Mouse (Mus musculus) limb, embryonic 14.5 days (tissue): Measurements from ENCODE around the gene Tlr9. TPM values are rescaled to one million over a fixed set of nuclear protein-coding genes. Genes with fewer than 3 reads are reported as not detected.

ENCODE experiments used
- ATAC-seq: fragments of 200-750 bp; cut with Nextera tagmentation; 2 replicates; pipeline ENCODE4 v1.8.0; 2017; ENCODE audit warnings: low read depth, moderate number of reproducible peaks, moderate TSS enrichment; ENCODE audit not compliant: low FRiP score
- DNase-seq: peaks from one replicate; pipeline ENCODE4 v3.0.0-alpha.2; 2015; ENCODE audit warnings: low spot score
- H3K27ac ChIP-seq: fragments of 300-500 bp; sonication (generic); replicated peaks from 2 replicates; pipeline ENCODE4 v1.5.1; 2014; ENCODE audit warnings: low read depth, mild to moderate bottlenecking, low read length, moderate library complexity, mixed read lengths
- H3K27me3 ChIP-seq: fragments of 300-500 bp; sonication (generic); 2 replicates; pipeline ENCODE4 v1.6.1; 2014; ENCODE audit warnings: low read length, mixed read lengths; ENCODE audit not compliant: control insufficient read depth, insufficient read depth
- H3K36me3 ChIP-seq: fragments of 300-500 bp; sonication (generic); 2 replicates; pipeline ENCODE4 v1.6.1; 2014; ENCODE audit warnings: mild to moderate bottlenecking, low read length, moderate library complexity, mixed read lengths; ENCODE audit not compliant: control insufficient read depth, insufficient read depth
- H3K4me1 ChIP-seq: fragments of 300-500 bp; sonication (generic); 2 replicates; pipeline ENCODE4 v1.6.1; 2014; ENCODE audit warnings: antibody characterized with exemption, low read length, mixed read lengths; ENCODE audit not compliant: control insufficient read depth, insufficient read depth
- H3K4me2 ChIP-seq: fragments of 300-500 bp; sonication (generic); replicated peaks from 2 replicates; pipeline ENCODE4 v1.6.1; 2014; ENCODE audit warnings: low read depth, mild to moderate bottlenecking, low read length, moderate library complexity; ENCODE audit not compliant: severe bottlenecking
- H3K4me3 ChIP-seq: fragments of 300-500 bp; sonication (generic); replicated peaks from 2 replicates; pipeline ENCODE4 v1.5.1; 2014; ENCODE audit warnings: low read length
- H3K9ac ChIP-seq: fragments of 300-500 bp; sonication (generic); 2 replicates; pipeline ENCODE4 v1.6.1; 2014; ENCODE audit warnings: mild to moderate bottlenecking, low read depth, low read length, moderate library complexity; ENCODE audit not compliant: severe bottlenecking
- H3K9me3 ChIP-seq: fragments of 300-500 bp; sonication (generic); 2 replicates; pipeline ENCODE4 v1.6.1; 2016; ENCODE audit warnings: low read length; ENCODE audit not compliant: control insufficient read depth
- POLR2A ChIP-seq: fragments of 200-500 bp; IDR thresholded peaks from 2 replicates; pipeline ENCODE4 v1.8.0; 2012; ENCODE audit warnings: inconsistent platforms, mild to moderate bottlenecking, moderate library complexity, borderline replicate concordance; ENCODE audit not compliant: insufficient read depth, insufficient read length; ENCODE audit errors: extremely low read depth
- WGBS: fragments of 180-500 bp; shearing (Covaris S2); extraction: QIAGEN DNeasy Blood & Tissue Kit; methylation state at CpG from one replicate; pipeline ENCODE4 v1.1.7; 2014; 5-methylcytosine and 5-hydroxymethylcytosine counted together
- polyA plus RNA-seq, 2 experiments: library from polyadenylated mRNA; depleted of rRNA in 1 of 2; stranded (reverse) in 1 of 2; unstranded in 1 of 2; fragments of >200 nt; fragmentation: Nextera tagmentation in 1 of 2; extraction: Ambion mirVana in 1 of 2; gene quantifications; 2 replicates each; pipeline versions ENCODE4 v1.2.1 to v1.2.3; 2012 to 2014

The Tlr9 gene
- polyA plus RNA-seq, 2 experiments: 0.08 to 0.99 TPM

DNA sequence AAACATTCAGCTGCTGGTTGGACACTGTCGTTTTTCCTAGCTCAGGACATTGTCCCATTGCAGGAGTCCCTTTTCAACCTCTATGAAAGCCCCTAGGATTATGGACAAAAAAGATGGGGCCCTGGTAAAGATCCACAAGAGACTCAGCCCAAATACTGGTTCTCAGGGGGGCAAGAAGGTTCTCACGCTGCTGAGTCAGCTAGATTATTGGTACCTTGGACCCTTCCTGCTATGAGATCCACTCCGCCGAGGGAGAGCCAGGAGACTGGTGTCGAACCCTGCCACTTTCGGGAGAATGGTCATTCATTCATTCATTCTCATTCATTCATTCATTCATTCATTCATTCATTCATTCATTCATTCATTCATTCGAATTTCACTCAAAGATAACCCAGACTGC lies 5.4 kb upstream of the Tlr9 start:
- no peak overlapping the region for H3K4me2 ChIP-seq
- no peak overlapping the region for H3K9ac ChIP-seq
- no peaks in the 10 kb centered on the region for H3K9me3 ChIP-seq
- peaks cover 32% of the 10 kb centered on the region for H3K36me3 ChIP-seq
- no peak overlapping the region for H3K4me3 ChIP-seq
- no peaks in the 10 kb centered on the region for H3K4me1 ChIP-seq
- DNase-seq: no peak
- 86% methylated on average over 7 of the region's 7 CpGs for WGBS
- no peak for TF ChIP-seq POLR2A
- no peak overlapping the region for H3K27ac ChIP-seq
- no peaks in the 10 kb centered on the region for H3K27me3 ChIP-seq
- ATAC-seq: no peak

GRCm38 (mm10) chr9:106220894-106221523 lies 1.4 kb upstream of the Tlr9 start:
- no peak overlapping the region for H3K9ac ChIP-seq
- no peak overlapping the region for H3K4me3 ChIP-seq
- TF ChIP-seq POLR2A: no peak
- H3K4me1 ChIP-seq: 0 out of 2 replicates have a peak, but pooled peaks cover 3% of the 10 kb centered on the region
- DNase-seq (no peak), ATAC-seq (no peak)
- WGBS: 57% methylated on average over 8 of the region's 8 CpGs
- H3K27ac ChIP-seq: no peak overlapping the region
- no peaks in the 10 kb centered on the region for H3K9me3 ChIP-seq
- H3K4me2 ChIP-seq: no peak overlapping the region
- H3K27me3 ChIP-seq: no peaks in the 10 kb centered on the region
- no peaks in the 10 kb centered on the region for H3K36me3 ChIP-seq

- Histone ChIP-seq H3K27ac (no peak overlapping the region), H3K9me3 (no peaks in the 10 kb centered on the region), H3K4me2 (no peak overlapping the region), H3K4me1 (peaks cover 6% of the 10 kb centered on the region), H3K36me3 (no peaks in the 10 kb centered on the region), H3K27me3 (no peaks in the 10 kb centered on the region), H3K9ac (no peak overlapping the region), H3K4me3 (no peak overlapping the region)
- WGBS: 94% methylated on average over 4 of the region's 4 CpGs
- ATAC-seq: no peak
- no peak for TF ChIP-seq POLR2A
- DNase-seq: no peak
Measured at GRCm38 (mm10) chr9:106222994-106223393, 596 bp downstream of the Tlr9 start.

DNA sequence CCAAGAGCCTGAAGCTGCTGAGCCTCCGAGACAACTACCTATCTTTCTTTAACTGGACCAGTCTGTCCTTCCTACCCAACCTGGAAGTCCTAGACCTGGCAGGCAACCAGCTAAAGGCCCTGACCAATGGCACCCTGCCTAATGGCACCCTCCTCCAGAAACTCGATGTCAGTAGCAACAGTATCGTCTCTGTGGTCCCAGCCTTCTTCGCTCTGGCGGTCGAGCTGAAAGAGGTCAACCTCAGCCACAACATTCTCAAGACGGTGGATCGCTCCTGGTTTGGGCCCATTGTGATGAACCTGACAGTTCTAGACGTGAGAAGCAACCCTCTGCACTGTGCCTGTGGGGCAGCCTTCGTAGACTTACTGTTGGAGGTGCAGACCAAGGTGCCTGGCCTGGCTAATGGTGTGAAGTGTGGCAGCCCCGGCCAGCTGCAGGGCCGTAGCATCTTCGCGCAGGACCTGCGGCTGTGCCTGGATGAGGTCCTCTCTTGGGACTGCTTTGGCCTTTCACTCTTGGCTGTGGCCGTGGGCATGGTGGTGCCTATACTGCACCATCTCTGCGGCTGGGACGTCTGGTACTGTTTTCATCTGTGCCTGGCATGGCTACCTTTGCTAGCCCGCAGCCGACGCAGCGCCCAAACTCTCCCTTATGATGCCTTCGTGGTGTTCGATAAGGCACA lies 3.2 kb downstream of the Tlr9 start:
- Histone ChIP-seq H3K4me3 (peak overlapping the region; percentile 38), H3K27me3 (no peaks in the 10 kb centered on the region), H3K4me1 (peaks cover 6% of the 10 kb centered on the region), H3K27ac (no peak overlapping the region), H3K36me3 (no peaks in the 10 kb centered on the region), H3K9ac (peak overlapping the region; percentile 50; the same call in 1 of the 2 replicates), H3K9me3 (no peaks in the 10 kb centered on the region), H3K4me2 (peak overlapping the region; percentile 65)
- 60% methylated on average over 24 of the region's 24 CpGs for WGBS
- ATAC-seq (no peak), DNase-seq (no peak)
- TF ChIP-seq POLR2A: no peak

- H3K4me3 ChIP-seq: peak overlapping the region; percentile 38
- no peaks in the 10 kb centered on the region for H3K36me3 ChIP-seq
- H3K4me1 ChIP-seq: peaks cover 6% of the 10 kb centered on the region
- peak overlapping the region; percentile 50; the same call in 1 of the 2 replicates for H3K9ac ChIP-seq
- WGBS: 7% methylated on average over 34 of the region's 34 CpGs
- DNase-seq (peak; percentile 41), ATAC-seq (peak; percentile 63)
- H3K9me3 ChIP-seq: no peaks in the 10 kb centered on the region
- H3K27me3 ChIP-seq: no peaks in the 10 kb centered on the region
- H3K27ac ChIP-seq: no peak overlapping the region
- TF ChIP-seq POLR2A: no peak
- H3K4me2 ChIP-seq: peak overlapping the region; percentile 65
Measured at GRCm38 (mm10) chr9:106226151-106226682, 3.8 kb downstream of the Tlr9 start.
